Mouse (Mus musculus): ENCODE data around the gene Zfp157. TPM values are rescaled to one million over a fixed set of nuclear protein-coding genes. Genes with fewer than 3 reads are reported as not detected.
"Not testable (repeated sequence)": the region's sequence is repeated elsewhere in the genome, so short reads cannot be mapped to it uniquely, and the experiment has no call there.

Zfp157 gene
- 38.3 and 50.0 TPM in 2 replicates for polyA plus RNA-seq (2016; fragmentation: Nextera tagmentation; extraction: Ambion mirVana)

DNA sequence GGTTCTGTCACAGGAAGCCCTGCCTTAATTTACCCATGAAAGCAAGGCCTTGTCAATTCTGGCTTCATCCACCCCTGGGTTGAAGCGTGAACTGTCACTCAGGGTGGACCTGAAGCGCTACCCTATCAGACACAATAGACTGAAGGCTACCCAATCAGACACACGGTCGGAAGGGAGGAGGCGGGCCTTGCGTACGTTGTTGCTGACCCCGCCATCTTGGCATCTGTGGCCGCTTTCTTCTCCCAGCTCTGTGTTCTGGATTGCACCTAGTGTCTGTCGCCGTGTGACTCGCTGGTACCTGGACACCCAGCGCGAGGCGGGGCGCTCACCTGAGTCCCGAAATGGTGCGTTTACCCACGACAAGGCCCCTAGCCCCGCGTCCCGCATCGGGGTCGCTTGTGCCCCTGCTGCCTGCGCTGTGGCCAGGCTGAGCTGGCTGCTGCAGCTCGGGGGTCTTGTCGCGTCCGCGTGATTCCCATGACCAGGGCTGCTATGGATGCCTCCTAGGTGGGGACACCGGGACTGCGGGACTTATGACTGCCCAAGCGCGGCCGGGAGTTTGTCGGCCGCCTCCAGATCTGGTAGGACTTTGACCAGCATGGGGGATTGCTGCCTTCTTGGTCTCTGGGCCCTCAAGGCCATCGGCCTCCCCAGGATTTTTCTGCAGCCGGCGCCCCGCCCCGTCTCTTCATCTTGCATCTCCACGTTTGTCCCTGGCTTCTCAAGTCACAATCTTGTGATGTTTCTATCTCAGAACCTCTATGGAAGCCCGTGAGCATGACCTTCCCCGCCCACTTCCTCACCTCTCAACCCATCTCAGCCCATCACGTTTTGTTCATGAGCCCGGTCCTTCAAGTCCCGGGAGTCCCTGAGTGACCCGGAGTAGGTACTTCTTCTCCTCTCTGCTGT is at the start of gene Zfp157:
Zfp157 (plus strand) TSS at position 183 of the 909 bp plus-strand sequence.
- Histone ChIP-seq H3K4me1 (peaks cover 18% of the 10 kb centered on the region), H3K9me3 (replicated peaks) (no peaks in the 10 kb centered on the region)
- WGBS, result under 1% methylated on average over 49 of the region's 49 CpGs

DNA sequence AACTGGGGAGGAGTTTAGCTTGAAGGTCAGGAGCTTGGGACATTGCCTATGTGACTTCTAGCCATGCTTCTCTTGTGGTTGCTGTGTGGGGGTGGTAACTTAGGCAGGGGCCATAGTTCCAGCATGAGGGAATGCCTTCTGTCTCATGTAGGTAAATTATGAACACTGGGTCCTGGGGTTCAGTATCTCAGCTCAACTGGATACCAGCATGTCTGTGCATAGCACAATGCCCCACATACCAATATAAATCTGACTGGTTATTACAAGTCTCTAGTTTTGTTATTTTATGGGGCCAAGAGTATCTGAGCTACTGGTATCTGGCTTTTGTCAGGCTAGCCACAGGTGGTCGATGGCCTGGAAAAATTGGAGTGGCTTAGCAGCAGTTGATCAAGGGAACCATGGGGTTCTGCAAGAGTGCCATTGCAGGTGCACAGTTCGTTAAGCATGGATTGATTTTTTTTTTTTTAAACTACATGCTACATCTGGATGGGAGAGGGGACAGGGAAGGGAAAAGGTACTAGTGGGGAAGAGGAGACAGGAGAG is 43.4 kb upstream of the Zfp157 start:
- Histone ChIP-seq H3K27me3 (ENCODE audit: low read depth, poor library complexity, severe bottlenecking) (no peaks in the 10 kb centered on the region), H3K4me1 (peaks cover 9% of the 10 kb centered on the region), H3K27ac (replicated peaks) (no peak overlapping the region), H3K4me3 (no peak overlapping the region), H3K36me3 (no peaks in the 10 kb centered on the region), H3K9me3 (replicated peaks) (no peaks in the 10 kb centered on the region)
- WGBS, result 67% methylated on average over 2 of the region's 2 CpGs
- no peak for DNase-seq (ENCODE audit: low spot score)

More for the DNA sequence above, at the start of gene Zfp157:
- no peaks in the 10 kb centered on the region for H3K27me3 ChIP-seq (ENCODE audit: low read depth, poor library complexity, severe bottlenecking)
- peak; percentile 93 for DNase-seq (ENCODE audit: low spot score)
- peak within 1 kb of the TSS; percentile 80 for H3K4me3 ChIP-seq
- peak within 1 kb of the TSS; percentile 99 for H3K27ac ChIP-seq (replicated peaks)
- H3K36me3 ChIP-seq, result peaks cover 38% of the 10 kb centered on the region

DNA sequence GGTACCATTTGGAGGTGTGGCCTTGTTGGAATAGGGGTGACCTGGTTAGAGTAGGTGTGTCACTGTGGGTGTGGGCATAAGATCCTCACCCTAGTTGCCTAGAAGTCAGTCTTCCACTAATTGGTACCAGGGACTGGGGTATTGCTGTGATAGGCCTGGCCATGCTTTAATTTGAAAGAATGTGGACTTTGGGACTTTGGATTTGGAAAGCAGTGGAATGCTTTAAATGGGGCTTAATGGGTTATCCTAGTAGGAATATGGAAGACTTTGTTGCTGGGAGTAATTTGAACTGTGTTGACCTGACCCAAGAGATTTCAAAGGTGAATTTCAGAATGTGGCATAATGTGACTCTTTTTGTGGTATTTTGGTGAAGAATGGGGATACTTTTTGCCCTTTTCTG is 40.8 kb upstream of the Zfp157 start:
- DNase-seq (ENCODE audit: low spot score); H3K36me3 ChIP-seq; H3K27ac ChIP-seq (replicated peaks); H3K4me3 ChIP-seq; H3K9me3 ChIP-seq (replicated peaks); H3K4me1 ChIP-seq; H3K27me3 ChIP-seq (ENCODE audit: low read depth, poor library complexity, severe bottlenecking): not testable (repeated sequence)

DNA sequence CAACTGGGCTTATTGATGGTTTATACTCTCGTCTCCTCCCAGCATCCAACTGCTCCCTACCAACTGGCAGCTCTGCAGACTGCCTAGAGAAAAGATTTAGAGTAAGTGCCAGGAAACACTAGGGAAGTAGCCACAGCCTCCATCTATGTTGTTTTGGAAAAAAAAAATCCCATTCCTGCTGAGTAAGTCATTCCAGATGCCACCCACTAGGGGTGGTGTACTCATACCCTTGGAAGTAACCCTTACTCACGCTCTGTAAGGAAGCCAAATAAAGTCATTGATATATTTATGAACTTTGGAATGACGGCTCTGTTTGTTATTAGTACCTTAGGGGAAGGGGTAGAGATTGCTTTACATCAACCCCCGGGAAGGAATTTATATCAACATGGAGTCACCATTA is 17.1 kb downstream of the Zfp157 start:
- peaks cover 79% of the 10 kb centered on the region for H3K36me3 ChIP-seq
- H3K4me3 ChIP-seq, result no peak overlapping the region
- no peaks in the 10 kb centered on the region for H3K4me1 ChIP-seq
- H3K27me3 ChIP-seq (ENCODE audit: low read depth, poor library complexity, severe bottlenecking), result no peaks in the 10 kb centered on the region
- H3K27ac ChIP-seq (replicated peaks), result no peak overlapping the region
- DNase-seq (ENCODE audit: low spot score), result no peak
- peaks cover 43% of the 10 kb centered on the region for H3K9me3 ChIP-seq (replicated peaks)
- WGBS, result 92% methylated on average over 4 of the region's 4 CpGs

DNA sequence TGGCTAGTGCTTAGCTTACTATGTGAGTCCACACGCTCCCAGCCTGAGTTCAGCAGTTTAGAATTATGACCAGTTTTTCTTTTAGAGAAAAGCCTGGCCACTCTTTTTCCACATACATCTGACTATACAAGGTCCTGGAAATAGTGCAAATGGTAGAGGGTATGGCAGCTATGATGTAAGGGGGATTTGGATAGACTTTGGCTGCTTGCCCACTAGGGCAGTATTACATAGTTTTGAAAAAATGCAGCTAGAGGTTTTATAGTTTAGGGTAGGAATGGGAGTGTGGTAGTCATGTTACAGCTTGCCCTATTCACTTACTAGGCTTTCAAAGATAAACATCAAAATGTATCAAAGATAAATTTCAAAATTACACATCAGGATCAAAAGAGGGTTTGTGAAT is 17.8 kb downstream of the Zfp157 start:
- Histone ChIP-seq H3K27ac (replicated peaks) (no peak overlapping the region), H3K9me3 (replicated peaks) (peaks cover 43% of the 10 kb centered on the region)
- WGBS, result 100% methylated on average over 1 of the region's 1 CpGs

DNA sequence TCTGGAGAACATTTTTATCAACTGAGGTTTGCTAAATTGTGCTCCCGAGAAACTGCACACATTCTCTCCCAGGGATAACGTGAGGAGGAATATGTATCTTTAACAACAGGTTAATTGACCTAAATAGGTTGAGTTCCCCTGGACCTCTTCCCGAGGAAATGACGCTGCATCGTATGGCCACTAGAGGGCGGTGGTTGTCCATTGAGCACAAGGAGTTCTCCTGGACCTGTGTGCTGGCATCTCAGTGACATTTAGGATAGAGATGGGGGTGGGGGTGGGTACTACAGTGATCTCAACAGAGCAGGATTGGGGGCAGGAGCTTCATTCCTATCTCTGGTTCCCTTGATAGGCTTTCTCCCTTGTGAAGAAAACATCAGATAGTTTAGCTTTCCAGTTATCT is 32.3 kb downstream of the Zfp157 start:
- WGBS, result 33% methylated on average over 6 of the region's 6 CpGs
- Histone ChIP-seq H3K27ac (replicated peaks) (no peak overlapping the region), H3K36me3 (no peaks in the 10 kb centered on the region), H3K4me1 (no peaks in the 10 kb centered on the region), H3K4me3 (no peak overlapping the region), H3K9me3 (replicated peaks) (0 out of 2 replicates have a peak, but pooled peaks cover 7% of the 10 kb centered on the region), H3K27me3 (ENCODE audit: low read depth, poor library complexity, severe bottlenecking) (no peaks in the 10 kb centered on the region)
- peak; percentile 51 for DNase-seq (ENCODE audit: low spot score)

More for the DNA sequence above, 17.8 kb downstream of the Zfp157 start:
- no peaks in the 10 kb centered on the region for H3K27me3 ChIP-seq (ENCODE audit: low read depth, poor library complexity, severe bottlenecking)
- H3K36me3 ChIP-seq, result peaks cover 73% of the 10 kb centered on the region
- no peaks in the 10 kb centered on the region for H3K4me1 ChIP-seq
- no peak for DNase-seq (ENCODE audit: low spot score)
- H3K4me3 ChIP-seq, result no peak overlapping the region

DNA sequence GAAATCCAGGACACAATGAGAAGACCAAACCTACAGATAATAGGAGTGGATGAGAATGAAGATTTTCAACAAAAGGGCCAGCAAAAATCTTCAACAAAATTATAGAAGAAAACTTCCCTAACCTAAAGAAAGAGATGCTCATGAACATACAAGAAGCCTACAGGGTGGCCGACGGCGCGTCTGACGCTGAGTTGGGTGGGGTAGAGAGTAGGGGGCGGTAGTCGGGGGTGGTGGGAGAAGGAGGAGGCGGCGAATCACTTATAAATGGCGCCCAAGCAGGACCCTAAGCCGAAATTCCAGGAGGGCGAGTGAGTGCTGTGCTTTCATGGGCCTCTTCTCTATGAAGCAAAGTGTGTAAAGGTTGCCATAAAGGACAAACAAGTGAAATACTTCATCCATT is 63.3 kb downstream of the Zfp157 start:
- H3K4me3 ChIP-seq; H3K4me1 ChIP-seq; H3K36me3 ChIP-seq; H3K27me3 ChIP-seq (ENCODE audit: low read depth, poor library complexity, severe bottlenecking); DNase-seq (ENCODE audit: low spot score); H3K27ac ChIP-seq (replicated peaks): not testable (repeated sequence)
- 91% methylated on average over 12 of the region's 12 CpGs for WGBS
- H3K9me3 ChIP-seq (replicated peaks), result peaks cover 12% of the 10 kb centered on the region; the same call in 1 of the 2 replicates

Other genes with a start within 250 kb of the Zfp157 start
- 10.3 and 10.5 TPM in 2 replicates for gene Mblac1, start 247.2 kb upstream of the Zfp157 start, polyA plus RNA-seq (2016; fragmentation: Nextera tagmentation; extraction: Ambion mirVana)
- not detected in 2 replicates for gene Nxpe5, start 215.6 kb upstream of the Zfp157 start, polyA plus RNA-seq (2016; fragmentation: Nextera tagmentation; extraction: Ambion mirVana)
- gene Lamtor4, start 186.0 kb upstream of the Zfp157 start, polyA plus RNA-seq (2016; fragmentation: Nextera tagmentation; extraction: Ambion mirVana), result 47.9 and 48.5 TPM in 2 replicates
- gene BC037034, start 177.4 kb upstream of the Zfp157 start, polyA plus RNA-seq (2016; fragmentation: Nextera tagmentation; extraction: Ambion mirVana), result 6.9 and 7.3 TPM in 2 replicates
- gene Gal3st4, start 168.6 kb upstream of the Zfp157 start, polyA plus RNA-seq (2016; fragmentation: Nextera tagmentation; extraction: Ambion mirVana), result 7.1 and 7.3 TPM in 2 replicates
- gene Gm43720, start 161.5 kb upstream of the Zfp157 start, polyA plus RNA-seq (2016; fragmentation: Nextera tagmentation; extraction: Ambion mirVana), result 0.10 TPM in 2 replicates
- 42.9 and 68.5 TPM in 2 replicates for gene Gpc2, start 161.5 kb upstream of the Zfp157 start, polyA plus RNA-seq (2016; fragmentation: Nextera tagmentation; extraction: Ambion mirVana)
- 2.5 and 4.4 TPM in 2 replicates for gene Stag3, start 161.2 kb upstream of the Zfp157 start, polyA plus RNA-seq (2016; fragmentation: Nextera tagmentation; extraction: Ambion mirVana)
- gene Pvrig, start 99.5 kb upstream of the Zfp157 start, polyA plus RNA-seq (2016; fragmentation: Nextera tagmentation; extraction: Ambion mirVana), result not detected in 2 replicates
- not detected in 2 replicates for gene 1700123K08Rik, start 123.2 kb downstream of the Zfp157 start, polyA plus RNA-seq (2016; fragmentation: Nextera tagmentation; extraction: Ambion mirVana)
- gene Zfp68, start 178.3 kb downstream of the Zfp157 start, polyA plus RNA-seq (2016; fragmentation: Nextera tagmentation; extraction: Ambion mirVana), result 55.8 and 60.4 TPM in 2 replicates
- gene A430033K04Rik, start 181.4 kb downstream of the Zfp157 start, polyA plus RNA-seq (2016; fragmentation: Nextera tagmentation; extraction: Ambion mirVana), result 8.4 and 9.7 TPM in 2 replicates